Mouse (Mus musculus) embryonic fibroblast, embryonic 13.5 days (primary cell): Measurements from ENCODE around the gene C2. TPM values are rescaled to one million over a fixed set of nuclear protein-coding genes. Genes with fewer than 3 reads are reported as not detected.
A peak's percentile ranks its signal among the peaks of the same experiment; 100 is the strongest.

Experiments used
- H3K27ac ChIP-seq: 2 replicates; pipeline ENCODE4 v1.5.1; 2012; ENCODE audit warnings: low read length, control low read depth, inconsistent platforms; ENCODE audit not compliant: insufficient read depth
- H3K4me1 ChIP-seq: 2 replicates; pipeline ENCODE4 v1.6.1; 2011; ENCODE audit warnings: low read length; ENCODE audit not compliant: control insufficient read depth, insufficient read depth
- H3K4me3 ChIP-seq: 2 replicates; pipeline ENCODE4 v1.5.1; 2011; ENCODE audit warnings: mild to moderate bottlenecking, control low read depth, low read length; ENCODE audit not compliant: insufficient read depth
- CTCF ChIP-seq: IDR thresholded peaks from 2 replicates; pipeline ENCODE4 v1.5.1; 2011; ENCODE audit warnings: mild to moderate bottlenecking, control low read depth, low read length, moderate library complexity, borderline replicate concordance; ENCODE audit not compliant: insufficient read depth
- POLR2A ChIP-seq: IDR thresholded peaks from 2 replicates; pipeline ENCODE4 v1.6.1; 2011; ENCODE audit warnings: low read depth, mild to moderate bottlenecking, control low read depth, low read length, moderate library complexity
- polyA plus RNA-seq: library from polyadenylated mRNA; stranded (reverse); fragments of >200 nt; gene quantifications from 2 replicates; pipeline ENCODE4 v1.2.4, GENCODE M21; 2011; ENCODE audit warnings: low read depth; ENCODE audit not compliant: missing spikeins, insufficient read length

Gene C2
- polyA plus RNA-seq, 1 experiment = 6.6 TPM

DNA sequence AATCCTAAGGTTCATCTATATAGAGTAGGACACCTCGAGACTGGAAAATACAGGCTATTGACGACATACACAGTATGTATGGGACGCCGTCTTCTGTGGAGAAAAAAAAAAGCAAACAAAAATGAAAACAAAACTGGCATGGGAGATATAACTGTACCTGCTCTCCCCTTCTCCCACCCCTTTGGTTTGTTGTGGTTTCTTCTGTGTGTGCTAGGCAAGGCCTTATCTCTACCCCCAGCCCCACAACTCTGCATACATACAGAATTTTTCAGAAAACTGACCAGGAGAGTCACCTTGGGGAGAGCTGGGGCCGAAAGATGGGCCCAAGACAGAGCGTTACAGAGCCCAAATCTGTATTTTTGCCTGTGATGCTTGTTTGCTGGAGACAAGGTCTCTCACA is 13.4 kb downstream of the C2 start:
- H3K4me3 ChIP-seq = no peak overlapping the region
- peaks cover 17% of the 10 kb centered on the region for H3K4me1 ChIP-seq
- TF ChIP-seq POLR2A = no peak
- TF ChIP-seq CTCF = no peak
- peak overlapping the region; percentile 44; the same call in 1 of the 2 replicates for H3K27ac ChIP-seq

DNA sequence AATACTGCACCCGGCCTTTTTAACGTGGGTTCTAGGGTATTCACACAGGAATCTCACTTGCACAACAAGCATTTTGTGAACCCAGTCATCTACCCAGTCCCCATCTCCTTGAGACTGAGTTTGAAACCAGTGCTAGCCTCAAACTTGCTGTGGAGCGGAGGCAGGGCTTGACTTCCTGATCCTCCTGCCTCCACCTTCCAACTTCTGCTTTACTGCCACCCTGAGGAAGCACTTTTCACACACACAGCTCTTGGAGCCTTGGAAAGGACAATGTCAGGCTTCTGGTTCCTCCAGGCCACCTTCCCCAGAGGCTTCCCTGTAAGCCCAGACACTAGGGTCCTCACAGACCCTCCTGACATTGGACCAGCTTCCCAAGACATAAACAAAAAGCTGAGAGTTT is 14.7 kb downstream of the C2 start:
- Histone ChIP-seq H3K27ac (no peak overlapping the region), H3K4me1 (peaks cover 17% of the 10 kb centered on the region), H3K4me3 (no peak overlapping the region)
- TF ChIP-seq POLR2A = no peak
- peak; percentile 18; the same call in 1 of the 2 replicates for TF ChIP-seq CTCF

DNA sequence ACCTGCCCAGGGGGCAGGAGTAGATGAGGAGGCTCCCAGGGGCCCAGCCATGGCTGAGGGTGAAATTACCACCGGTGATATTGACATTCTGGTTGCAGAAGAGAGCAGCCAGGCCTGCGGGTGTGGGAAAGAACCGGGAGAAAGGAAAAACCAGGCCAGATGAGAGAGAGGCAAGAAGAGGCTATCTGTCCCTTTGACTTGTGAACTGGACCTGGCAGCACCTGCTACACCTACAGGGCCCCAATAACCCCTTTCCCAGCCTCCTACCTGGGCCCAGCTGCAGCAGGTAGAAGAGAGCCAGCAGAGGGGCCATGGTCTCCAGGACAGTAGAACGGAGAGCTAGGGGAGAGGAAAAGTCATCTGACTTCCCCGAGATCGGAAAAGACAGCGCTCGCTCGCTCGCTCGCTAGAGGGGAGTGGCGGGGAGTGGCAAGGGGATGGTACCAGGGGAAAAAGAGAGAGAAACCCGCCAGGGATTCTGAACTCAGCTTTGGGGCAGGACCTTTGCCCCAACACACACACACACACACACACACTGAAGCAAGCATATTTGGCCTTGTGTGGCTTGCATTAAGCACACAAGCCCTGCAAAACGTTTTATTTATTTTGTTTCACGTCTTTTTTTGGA is 16.3 kb downstream of the C2 start, which contains the start of gene Gm20547:
TSS of gene Gm20547 (minus strand) at position 360 of the 628 bp plus-strand sequence.
- TF ChIP-seq CTCF = no peak
- TF ChIP-seq POLR2A = no peak
- Histone ChIP-seq H3K27ac (no peak within 1 kb of the TSS), H3K4me1 (peaks cover 17% of the 10 kb centered on the region), H3K4me3 (no peak within 1 kb of the TSS)

- no peak overlapping the region for H3K27ac ChIP-seq
- TF ChIP-seq CTCF (no peak), POLR2A (no peak)
- H3K4me3 ChIP-seq = no peak overlapping the region
- H3K4me1 ChIP-seq = peaks cover 12% of the 10 kb centered on the region
These were observed 16.9 kb downstream of the C2 start for GRCm38 (mm10) chr17:34881166-34881565.

- TF ChIP-seq CTCF (no peak), POLR2A (no peak)
- Histone ChIP-seq H3K4me3 (no peak within 1 kb of the TSS), H3K4me1 (peaks cover 4% of the 10 kb centered on the region; the same call in 1 of the 2 replicates), H3K27ac (0 out of 2 replicates have a peak within 1 kb of the TSS, but pooled peaks have one; percentile 23)
These were observed 18.7 kb downstream of the C2 start, which contains the start of gene Zbtb12 for GRCm38 (mm10) chr17:34879336-34879879. Zbtb12 (plus strand) TSS chr17:34879483.

- Histone ChIP-seq H3K4me3 (no peak overlapping the region), H3K4me1 (no peaks in the 10 kb centered on the region), H3K27ac (no peak overlapping the region)
- TF ChIP-seq POLR2A (no peak), CTCF (no peak)
These were observed 23.7 kb downstream of the C2 start for GRCm38 (mm10) chr17:34874321-34874720.

GRCm38 (mm10) chr17:34865981-34866380 is 32.1 kb downstream of the C2 start:
- H3K4me3 ChIP-seq = no peak overlapping the region
- no peaks in the 10 kb centered on the region for H3K4me1 ChIP-seq
- H3K27ac ChIP-seq = no peak overlapping the region
- TF ChIP-seq CTCF (no peak), POLR2A (no peak)

DNA sequence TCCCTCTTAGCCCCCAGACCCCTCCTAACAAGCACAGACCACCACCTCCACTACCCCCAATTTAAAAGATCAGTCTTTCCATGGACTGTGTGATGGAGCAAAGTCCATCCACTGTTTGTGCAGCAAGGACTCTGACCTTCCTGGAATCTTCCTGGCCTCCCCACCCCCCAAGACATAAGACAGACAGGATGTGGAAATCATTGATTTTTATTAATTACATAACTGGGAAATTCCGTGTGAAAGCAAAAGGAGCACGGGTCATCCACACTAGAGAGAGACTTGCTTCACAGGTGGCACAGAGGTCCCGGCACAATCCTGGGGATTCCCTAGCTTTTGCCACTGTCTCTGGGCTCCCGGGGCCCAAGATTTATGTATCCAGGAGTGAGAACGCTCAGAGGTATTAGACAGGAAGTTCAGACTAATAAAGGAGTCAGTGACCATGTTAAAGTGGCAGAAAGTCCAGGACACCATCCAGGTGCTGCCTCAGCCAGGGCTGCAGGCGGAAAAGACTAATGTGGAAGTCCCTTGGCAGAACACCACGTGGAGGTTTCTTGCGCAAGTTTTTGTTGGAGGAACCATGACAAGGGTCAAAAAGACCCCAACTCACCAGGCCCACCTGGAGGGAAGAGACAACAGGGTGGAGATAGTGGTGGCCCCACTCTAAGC is 35.5 kb downstream of the C2 start, which contains the start of gene Cfb:
TSS of gene Cfb (minus strand) at position 103 of the 666 bp plus-strand sequence.
- H3K4me1 ChIP-seq = no peaks in the 10 kb centered on the region
- no peak within 1 kb of the TSS for H3K4me3 ChIP-seq
- H3K27ac ChIP-seq = no peak within 1 kb of the TSS
- TF ChIP-seq POLR2A = no peak
- TF ChIP-seq CTCF = no peak

- H3K27ac ChIP-seq = no peak overlapping the region
- TF ChIP-seq CTCF (no peak), POLR2A (no peak)
- no peaks in the 10 kb centered on the region for H3K4me1 ChIP-seq
- H3K4me3 ChIP-seq = no peak overlapping the region
These were observed 36.2 kb downstream of the C2 start for GRCm38 (mm10) chr17:34861704-34862415.

DNA sequence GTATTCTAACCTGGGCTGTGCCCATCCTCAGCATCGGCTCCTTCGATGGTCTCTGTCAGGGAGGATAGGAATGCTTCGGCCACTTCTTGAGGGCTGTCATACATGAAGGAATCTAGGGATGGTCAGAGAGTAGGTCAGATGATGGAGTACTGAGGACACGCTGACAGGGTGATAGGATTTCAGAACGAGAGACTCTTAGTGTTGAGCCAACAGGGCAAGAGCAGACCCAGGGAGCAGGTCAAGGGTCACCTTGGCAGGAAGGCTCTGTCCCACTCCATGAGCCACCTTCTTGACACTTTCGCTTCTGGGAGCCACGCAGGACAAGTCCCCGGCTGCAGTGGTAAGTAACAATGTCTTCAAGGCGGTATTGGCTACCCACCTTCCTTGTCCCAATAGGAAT is 37.6 kb downstream of the C2 start:
- Histone ChIP-seq H3K4me1 (no peaks in the 10 kb centered on the region), H3K27ac (no peak overlapping the region), H3K4me3 (no peak overlapping the region)
- TF ChIP-seq CTCF = no peak
- TF ChIP-seq POLR2A = no peak
